Mouse (Mus musculus) brown adipose tissue, adult 24 weeks (tissue): ENCODE data around the gene Enpp4. TPM values are rescaled to one million over a fixed set of nuclear protein-coding genes. Genes with fewer than 3 reads are reported as not detected.

Source experiments
- H3K27ac ChIP-seq: fragments of 200-500 bp; replicated peaks from 2 replicates; pipeline ENCODE4 v1.5.1; 2012; ENCODE audit warnings: low read depth, mild to moderate bottlenecking, low read length
- H3K4me1 ChIP-seq: fragments of 200-500 bp; 2 replicates; pipeline ENCODE4 v1.6.1; 2012; ENCODE audit warnings: low read length, mixed read lengths; ENCODE audit not compliant: control insufficient read depth, insufficient read depth, insufficient read length
- H3K4me3 ChIP-seq: fragments of 200-500 bp; 2 replicates; pipeline ENCODE4 v1.5.1; 2012; ENCODE audit warnings: low read depth, mild to moderate bottlenecking, low read length, moderate library complexity; ENCODE audit not compliant: insufficient read depth
- polyA plus RNA-seq: library from polyadenylated mRNA; stranded (reverse); fragments of >200 nt; gene quantifications from 2 replicates; pipeline ENCODE4 v1.2.4, GENCODE M21; 2012; ENCODE audit not compliant: missing spikeins, insufficient read depth, insufficient read length

Enpp4 gene
- polyA plus RNA-seq, 1 experiment, result 7.0 TPM

DNA sequence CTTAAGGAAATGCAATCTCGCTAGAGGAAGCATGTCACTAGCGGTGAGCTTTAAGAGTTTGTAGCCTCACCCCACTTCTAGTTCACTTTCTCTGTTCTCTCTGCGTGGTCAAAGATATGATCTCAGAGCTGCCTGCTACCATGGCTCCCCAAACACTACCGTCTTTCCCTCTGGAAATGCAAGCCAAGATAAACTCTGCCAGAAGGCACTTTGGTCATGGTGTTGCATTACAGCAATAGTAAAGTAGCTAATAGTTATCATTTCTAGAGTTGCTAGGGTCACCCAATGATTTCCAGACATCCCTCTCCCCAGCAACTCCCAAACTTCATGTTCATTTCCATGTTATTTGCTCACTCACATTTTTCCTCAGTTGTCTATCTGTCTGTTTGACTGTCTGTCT is 12.6 kb upstream of the Enpp4 start:
- Histone ChIP-seq H3K4me3 (no peak overlapping the region), H3K4me1 (no peaks in the 10 kb centered on the region; the same call in 1 of the 2 replicates), H3K27ac (no peak overlapping the region)

GRCm38 (mm10) chr17:44117721-44118120 is 12.1 kb upstream of the Enpp4 start:
- H3K4me1 ChIP-seq, result no peaks in the 10 kb centered on the region; the same call in 1 of the 2 replicates
- no peak overlapping the region for H3K4me3 ChIP-seq
- no peak overlapping the region for H3K27ac ChIP-seq

DNA sequence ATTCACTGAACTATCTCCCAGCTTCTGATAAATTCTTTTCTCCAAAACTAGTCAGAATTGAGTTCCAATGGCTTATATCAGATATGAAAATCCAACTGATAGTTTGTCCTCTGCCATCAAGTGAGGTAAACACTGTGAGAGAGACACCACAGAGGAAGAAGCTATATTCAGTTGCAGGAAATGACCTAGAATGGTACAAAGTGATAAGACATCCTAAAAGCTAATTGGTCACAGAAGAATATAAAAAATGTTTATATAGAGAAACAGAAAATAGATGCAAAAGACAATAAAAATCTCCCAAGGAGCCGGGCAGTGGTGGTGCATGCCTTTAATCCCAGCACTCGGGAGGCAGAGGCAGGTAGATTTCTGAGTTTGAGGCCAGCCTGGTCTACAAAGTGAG is 11.0 kb upstream of the Enpp4 start:
- no peaks in the 10 kb centered on the region; the same call in 1 of the 2 replicates for H3K4me1 ChIP-seq
- no peak overlapping the region for H3K27ac ChIP-seq
- H3K4me3 ChIP-seq, result no peak overlapping the region

DNA sequence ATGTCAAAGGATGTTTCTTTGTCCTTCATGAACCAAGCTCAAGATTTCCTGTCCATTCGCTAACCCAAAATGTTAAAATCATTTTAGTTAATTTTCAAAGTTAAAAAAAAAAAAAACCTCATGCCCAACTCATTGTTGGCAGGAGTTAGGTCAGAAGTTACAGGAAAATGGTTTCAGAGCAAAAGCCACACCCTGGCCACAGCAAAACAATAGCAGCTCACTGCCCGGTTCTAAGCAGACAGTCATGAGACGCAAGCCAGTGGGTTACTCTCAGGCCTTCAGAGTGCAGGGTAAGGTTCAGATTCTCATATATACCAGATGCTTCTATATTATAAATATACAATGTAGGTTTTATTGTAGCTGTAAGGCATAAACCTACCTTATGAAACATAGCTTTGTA is 2.7 kb upstream of the Enpp4 start:
- Histone ChIP-seq H3K4me1 (no peaks in the 10 kb centered on the region; the same call in none of the 2 replicates), H3K4me3 (no peak overlapping the region), H3K27ac (peak overlapping the region; percentile 94)

DNA sequence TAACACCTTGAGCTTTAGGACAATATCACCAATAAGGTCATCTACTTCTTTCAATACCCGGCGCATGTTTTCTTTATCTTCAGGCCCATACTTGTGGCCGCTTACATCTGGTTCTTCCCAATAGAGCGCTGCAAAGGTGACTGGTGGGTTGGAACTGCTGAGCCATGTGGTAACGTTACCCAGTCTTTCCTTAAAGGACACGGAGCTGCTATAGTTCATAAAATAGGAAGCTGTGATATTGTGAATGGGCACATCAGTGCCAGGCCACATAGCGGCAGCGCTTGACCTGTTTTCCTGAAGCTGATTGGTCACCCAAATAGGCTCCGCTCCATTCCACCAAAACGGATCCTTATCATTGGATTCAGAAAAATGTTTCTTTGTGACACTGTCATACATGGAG is 3.6 kb downstream of the Enpp4 start:
- Histone ChIP-seq H3K4me3 (no peak overlapping the region), H3K4me1 (peaks cover 3% of the 10 kb centered on the region), H3K27ac (no peak overlapping the region)

DNA sequence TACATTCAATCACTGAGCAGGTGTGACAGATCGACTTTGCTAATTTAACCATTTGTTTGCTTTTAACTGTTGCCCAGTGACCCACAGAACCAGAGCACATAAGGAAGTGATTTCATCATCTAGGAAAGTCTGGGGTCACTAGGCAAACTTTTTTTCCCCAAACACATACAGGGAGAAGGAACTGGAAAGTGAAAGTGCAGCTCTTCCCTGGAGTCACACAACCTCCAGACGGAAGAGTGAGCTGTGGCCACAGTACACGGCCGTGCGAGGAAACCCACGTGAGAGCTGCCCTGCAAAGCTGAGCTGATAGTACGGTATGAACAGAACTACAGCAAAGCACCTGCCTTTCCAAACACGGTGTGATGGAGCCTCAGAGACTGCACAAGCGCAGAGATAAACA is 4.7 kb downstream of the Enpp4 start:
- Histone ChIP-seq H3K4me3 (no peak overlapping the region), H3K4me1 (peaks cover 3% of the 10 kb centered on the region), H3K27ac (peak overlapping the region; percentile 59)

DNA sequence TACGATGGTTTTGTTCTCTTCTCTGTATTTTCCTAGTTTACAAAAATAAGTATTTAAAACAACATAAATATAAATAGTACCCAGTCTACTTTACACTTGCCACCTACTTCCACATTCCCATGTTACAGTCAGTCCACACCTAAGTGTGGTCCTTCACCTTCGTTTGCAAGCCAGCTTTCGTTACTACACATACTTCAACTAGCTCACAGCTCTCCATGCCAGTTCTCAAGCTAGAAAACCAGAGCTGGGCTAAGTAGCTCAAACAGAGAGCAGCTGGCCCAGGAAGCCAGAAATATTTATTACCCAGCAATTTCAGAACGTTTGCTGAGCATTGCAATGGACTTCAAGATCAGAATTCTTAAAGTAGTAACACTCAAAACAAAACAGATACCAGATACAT is 5.1 kb downstream of the Enpp4 start:
- Histone ChIP-seq H3K4me1 (peaks cover 3% of the 10 kb centered on the region), H3K27ac (no peak overlapping the region; the same call in 1 of the 2 replicates), H3K4me3 (no peak overlapping the region)

- Histone ChIP-seq H3K4me1 (no peaks in the 10 kb centered on the region), H3K27ac (no peak overlapping the region)
These were observed 14.1 kb downstream of the Enpp4 start for GRCm38 (mm10) chr17:44091512-44091911.

DNA sequence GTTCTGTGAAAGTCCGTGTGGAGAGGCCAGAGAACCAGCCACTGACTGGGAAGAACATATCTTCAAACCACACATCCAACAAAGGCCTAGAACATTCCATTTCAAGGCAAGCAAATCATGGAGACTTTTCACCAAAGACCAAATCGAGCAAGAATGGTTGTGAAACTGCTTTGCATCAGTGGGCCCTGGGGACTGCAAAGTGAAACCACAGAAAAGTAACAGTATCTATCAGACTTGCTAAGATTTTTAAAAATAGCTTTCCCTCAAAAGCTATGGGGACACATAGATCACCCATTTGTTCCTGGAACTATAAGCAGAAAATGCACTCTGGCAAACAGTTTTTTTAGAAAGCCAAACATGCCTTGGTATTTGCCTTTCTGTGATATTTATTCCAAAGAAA is 14.7 kb downstream of the Enpp4 start:
- H3K4me1 ChIP-seq, result no peaks in the 10 kb centered on the region
- H3K27ac ChIP-seq, result no peak overlapping the region
- H3K4me3 ChIP-seq, result no peak overlapping the region

More at GRCm38 (mm10) chr17:44091512-44091911, 14.1 kb downstream of the Enpp4 start:
- no peak overlapping the region for H3K4me3 ChIP-seq

DNA sequence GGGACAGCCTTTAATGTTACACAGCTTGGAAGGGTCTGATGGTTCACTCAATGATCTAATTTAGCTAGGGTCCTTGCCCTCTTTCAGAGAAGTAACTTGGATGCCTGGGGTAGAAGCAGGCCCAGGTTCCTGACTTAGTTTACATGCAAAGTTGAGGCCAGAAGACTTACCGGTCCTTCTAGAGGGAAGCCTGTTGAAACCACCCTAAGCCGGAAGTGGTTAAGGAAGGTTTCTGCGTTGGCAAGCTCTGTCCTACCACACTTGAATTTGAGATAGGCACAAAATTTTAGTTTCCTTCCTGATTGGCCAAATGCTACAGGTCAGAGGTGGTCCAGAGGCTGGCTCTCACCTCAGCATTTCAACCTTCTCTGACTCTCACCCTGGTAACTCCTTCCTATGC is 17.4 kb downstream of the Enpp4 start:
- Histone ChIP-seq H3K4me3 (no peak overlapping the region), H3K27ac (no peak overlapping the region), H3K4me1 (no peaks in the 10 kb centered on the region)

GRCm38 (mm10) chr17:44083156-44083555 is 22.5 kb downstream of the Enpp4 start:
- no peak overlapping the region for H3K4me3 ChIP-seq
- H3K4me1 ChIP-seq, result no peaks in the 10 kb centered on the region
- no peak overlapping the region for H3K27ac ChIP-seq

- Histone ChIP-seq H3K4me1 (peaks cover 3% of the 10 kb centered on the region; the same call in 1 of the 2 replicates), H3K27ac (no peak within 1 kb of the TSS), H3K4me3 (peak within 1 kb of the TSS; percentile 86)
These were observed 26.8 kb downstream of the Enpp4 start, which contains the start of gene Enpp5 for GRCm38 (mm10) chr17:44078631-44079350. Enpp5 (plus strand) TSS chr17:44078813.

- H3K27ac ChIP-seq, result no peak overlapping the region
- H3K4me3 ChIP-seq, result no peak overlapping the region
- peaks cover 3% of the 10 kb centered on the region; the same call in 1 of the 2 replicates for H3K4me1 ChIP-seq
These were observed 27.8 kb downstream of the Enpp4 start for GRCm38 (mm10) chr17:44077843-44078160.

DNA sequence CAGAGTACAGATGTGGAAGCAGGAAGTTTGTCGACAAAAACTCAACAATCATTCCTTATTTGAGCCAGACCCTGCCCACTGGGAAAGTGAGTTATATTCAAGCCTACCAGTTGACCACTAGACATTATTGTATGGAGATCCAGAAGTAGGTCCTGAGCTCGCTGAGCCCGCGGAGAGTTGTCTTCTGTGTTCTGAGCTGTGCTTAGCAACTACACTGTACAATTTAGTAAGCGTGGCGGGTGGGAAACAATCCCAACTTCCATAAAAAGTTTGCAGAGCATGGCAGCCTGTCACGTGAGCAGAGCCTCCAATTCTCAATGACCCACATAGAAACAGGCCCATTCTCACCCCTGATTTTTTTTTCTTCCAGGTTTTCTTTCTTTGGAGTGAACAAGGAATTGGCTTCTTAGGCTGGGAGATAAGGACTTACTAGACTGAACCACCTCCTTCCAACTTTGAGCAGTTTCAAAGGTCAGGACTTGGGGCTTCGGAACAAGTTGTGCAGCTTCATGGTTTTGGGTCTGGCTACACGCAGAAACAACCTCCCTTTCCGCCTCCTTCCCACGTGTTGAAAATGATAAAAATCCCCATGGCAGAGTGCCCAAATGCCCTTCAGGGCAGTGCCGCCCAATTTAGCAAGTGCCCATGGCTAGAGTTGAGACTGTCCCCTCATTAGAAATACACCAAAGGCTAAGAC is 28.3 kb downstream of the Enpp4 start:
- Histone ChIP-seq H3K4me3 (no peak overlapping the region), H3K4me1 (peaks cover 3% of the 10 kb centered on the region; the same call in 1 of the 2 replicates), H3K27ac (no peak overlapping the region)

DNA sequence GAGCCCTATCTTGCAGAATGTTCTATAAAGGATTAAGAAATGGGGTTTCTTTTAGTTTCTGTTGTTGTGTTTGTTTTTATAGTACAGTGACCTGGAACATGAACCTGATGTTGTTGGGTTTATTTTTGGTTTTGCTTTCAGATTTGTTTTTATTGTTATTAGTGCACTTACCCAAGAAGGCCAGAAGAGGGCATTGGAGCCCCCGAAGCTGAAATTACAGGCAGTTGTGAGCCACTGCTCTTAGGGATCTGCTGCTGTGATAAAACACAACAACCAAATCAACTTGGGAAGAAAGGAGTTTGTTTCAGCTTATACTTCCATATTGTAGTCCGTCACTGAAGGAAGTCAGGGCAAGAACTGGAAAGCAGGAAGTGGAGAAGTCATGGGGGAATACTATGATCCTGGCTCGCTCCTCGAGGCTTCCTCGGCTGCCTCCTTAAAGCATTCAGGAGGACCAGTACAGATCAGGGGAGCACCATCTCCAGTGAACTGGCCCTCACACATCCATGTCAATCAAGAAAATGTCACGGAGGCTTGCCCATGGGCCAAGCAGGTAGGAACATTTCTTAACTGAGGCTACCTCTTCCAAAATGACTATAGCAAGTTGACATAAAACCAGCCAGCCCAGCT is 29.4 kb downstream of the Enpp4 start:
- H3K27ac ChIP-seq, result no peak overlapping the region; the same call in 1 of the 2 replicates
- peak overlapping the region; percentile 58 for H3K4me3 ChIP-seq
- H3K4me1 ChIP-seq, result peaks cover 3% of the 10 kb centered on the region; the same call in 1 of the 2 replicates
